Mouse (Mus musculus): ENCODE measurements around the gene Bcl9. TPM values are rescaled to one million over a fixed set of nuclear protein-coding genes. Genes with fewer than 3 reads are reported as not detected.

Bcl9 gene
- polyA plus RNA-seq, 1 experiment: 36.8 TPM

DNA sequence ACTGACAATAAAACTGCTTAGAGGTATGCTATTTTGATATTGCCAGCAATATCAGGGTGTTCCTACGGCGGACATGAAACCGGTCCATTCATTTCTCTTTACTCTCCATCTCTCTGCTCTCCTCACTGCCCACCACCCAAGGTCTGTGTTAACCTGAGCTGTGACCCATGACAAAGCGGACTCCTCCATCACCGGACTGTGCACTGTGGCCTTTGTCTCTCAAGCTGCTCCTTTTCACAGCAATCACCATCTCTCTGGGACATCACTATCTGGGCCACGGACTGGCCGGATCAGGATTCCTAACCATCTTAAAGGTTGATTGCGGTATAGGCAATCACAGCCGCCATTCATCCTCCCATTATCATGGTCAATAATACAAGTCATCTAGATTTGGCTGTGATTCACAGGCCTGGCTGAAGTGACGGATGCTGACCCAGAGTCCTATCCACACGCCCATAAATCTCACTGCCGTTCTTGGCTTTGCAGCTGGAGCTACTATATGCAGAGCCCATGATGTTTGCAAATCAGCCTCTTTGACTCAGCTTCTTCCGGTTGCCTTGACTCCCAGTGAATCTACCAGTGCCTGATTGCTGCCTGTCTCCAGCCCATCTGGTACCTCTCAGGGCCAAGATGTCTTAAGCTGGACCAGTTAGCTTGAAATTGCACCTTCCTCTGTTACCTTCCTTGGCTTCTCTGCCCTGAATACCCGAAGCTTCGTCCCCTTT lies 28.1 kb upstream of the Bcl9 start:
- Histone ChIP-seq H3K27ac (ENCODE audit: insufficient read depth, low read length) (no peak overlapping the region), H3K4me3 (ENCODE audit: insufficient read depth, low read length) (no peak overlapping the region), H3K4me1 (ENCODE audit: control insufficient read depth, insufficient read depth, low read length) (no peaks in the 10 kb centered on the region)
- TF ChIP-seq CTCF (IDR thresholded peaks at IDR 0.05; ENCODE audit: borderline replicate concordance, insufficient read depth, low read length) (no peak), POLR2A (IDR thresholded peaks at IDR 0.05; ENCODE audit: low read depth, low read length) (no peak)

DNA sequence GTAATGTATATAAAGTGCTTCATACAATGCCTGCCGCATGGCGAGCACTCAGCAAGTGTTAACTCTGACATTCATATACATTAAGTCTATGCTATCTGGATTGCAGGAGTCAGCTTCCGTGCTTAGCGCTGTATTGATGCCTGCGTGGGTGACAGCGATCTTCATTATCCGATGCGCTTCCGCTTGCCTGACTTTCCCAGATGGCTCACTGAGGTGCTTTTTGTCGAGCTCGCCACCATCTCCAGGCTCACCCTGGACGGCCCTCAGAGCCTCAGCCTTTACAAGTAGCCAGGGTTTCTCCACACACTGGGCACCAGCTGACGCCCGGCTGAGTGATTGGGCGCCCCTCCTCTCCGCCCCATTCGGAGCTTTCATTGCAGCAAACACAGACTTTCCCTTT lies 26.3 kb upstream of the Bcl9 start:
- TF ChIP-seq CTCF (IDR thresholded peaks at IDR 0.05; ENCODE audit: borderline replicate concordance, insufficient read depth, low read length) (no peak), POLR2A (IDR thresholded peaks at IDR 0.05; ENCODE audit: low read depth, low read length) (no peak)
- Histone ChIP-seq H3K4me3 (ENCODE audit: insufficient read depth, low read length) (no peak overlapping the region), H3K27ac (ENCODE audit: insufficient read depth, low read length) (no peak overlapping the region), H3K4me1 (ENCODE audit: control insufficient read depth, insufficient read depth, low read length) (no peaks in the 10 kb centered on the region)

- TF ChIP-seq POLR2A (IDR thresholded peaks at IDR 0.05; ENCODE audit: low read depth, low read length) (no peak), CTCF (IDR thresholded peaks at IDR 0.05; ENCODE audit: borderline replicate concordance, insufficient read depth, low read length) (no peak)
- H3K27ac ChIP-seq (ENCODE audit: insufficient read depth, low read length): no peak overlapping the region
- H3K4me1 ChIP-seq (ENCODE audit: control insufficient read depth, insufficient read depth, low read length): no peaks in the 10 kb centered on the region
- no peak overlapping the region for H3K4me3 ChIP-seq (ENCODE audit: insufficient read depth, low read length)
Observed at GRCm38 (mm10) chr3:97317302-97317701, 19.6 kb upstream of the Bcl9 start.

DNA sequence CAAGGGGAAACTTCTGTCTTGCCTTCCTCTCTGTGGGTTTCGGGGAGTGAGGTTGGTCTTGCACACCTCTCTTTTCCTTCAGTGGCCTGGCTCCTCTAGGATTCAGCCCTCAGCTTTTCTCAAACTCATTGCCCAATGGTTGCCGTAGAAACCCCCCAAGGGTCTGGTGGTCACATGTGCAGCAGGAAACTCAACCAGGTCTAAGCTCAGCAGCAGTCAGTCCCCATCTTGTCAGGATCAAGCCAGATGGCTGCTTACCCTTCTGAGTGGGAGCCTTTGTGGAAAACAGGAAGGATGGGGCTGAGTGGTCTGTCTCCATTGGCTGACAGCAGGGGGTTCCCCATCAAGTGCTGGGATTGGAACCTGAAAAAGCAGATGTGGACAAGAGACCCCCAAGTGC lies 15.7 kb upstream of the Bcl9 start:
- no peak overlapping the region for H3K4me3 ChIP-seq (ENCODE audit: insufficient read depth, low read length)

GRCm38 (mm10) chr3:97311998-97312397 lies 14.3 kb upstream of the Bcl9 start:
- peak overlapping the region; percentile 28; the same call in 1 of the 2 replicates for H3K4me3 ChIP-seq (ENCODE audit: insufficient read depth, low read length)
- H3K4me1 ChIP-seq (ENCODE audit: control insufficient read depth, insufficient read depth, low read length): no peaks in the 10 kb centered on the region
- no peak; the same call in 1 of the 2 replicates for TF ChIP-seq POLR2A (IDR thresholded peaks at IDR 0.05; ENCODE audit: low read depth, low read length)
- no peak for TF ChIP-seq CTCF (IDR thresholded peaks at IDR 0.05; ENCODE audit: borderline replicate concordance, insufficient read depth, low read length)

More for the DNA sequence above, 15.7 kb upstream of the Bcl9 start:
- TF ChIP-seq CTCF (IDR thresholded peaks at IDR 0.05; ENCODE audit: borderline replicate concordance, insufficient read depth, low read length): no peak
- no peaks in the 10 kb centered on the region for H3K4me1 ChIP-seq (ENCODE audit: control insufficient read depth, insufficient read depth, low read length)
- H3K27ac ChIP-seq (ENCODE audit: insufficient read depth, low read length): no peak overlapping the region

GRCm38 (mm10) chr3:97309748-97310536 lies 12.2 kb upstream of the Bcl9 start:
- TF ChIP-seq POLR2A (IDR thresholded peaks at IDR 0.05; ENCODE audit: low read depth, low read length): no peak
- no peak for TF ChIP-seq CTCF (IDR thresholded peaks at IDR 0.05; ENCODE audit: borderline replicate concordance, insufficient read depth, low read length)
- Histone ChIP-seq H3K27ac (ENCODE audit: insufficient read depth, low read length) (no peak overlapping the region), H3K4me3 (ENCODE audit: insufficient read depth, low read length) (no peak overlapping the region), H3K4me1 (ENCODE audit: control insufficient read depth, insufficient read depth, low read length) (no peaks in the 10 kb centered on the region)

More at GRCm38 (mm10) chr3:97311998-97312397, 14.3 kb upstream of the Bcl9 start:
- H3K27ac ChIP-seq (ENCODE audit: insufficient read depth, low read length): no peak overlapping the region

DNA sequence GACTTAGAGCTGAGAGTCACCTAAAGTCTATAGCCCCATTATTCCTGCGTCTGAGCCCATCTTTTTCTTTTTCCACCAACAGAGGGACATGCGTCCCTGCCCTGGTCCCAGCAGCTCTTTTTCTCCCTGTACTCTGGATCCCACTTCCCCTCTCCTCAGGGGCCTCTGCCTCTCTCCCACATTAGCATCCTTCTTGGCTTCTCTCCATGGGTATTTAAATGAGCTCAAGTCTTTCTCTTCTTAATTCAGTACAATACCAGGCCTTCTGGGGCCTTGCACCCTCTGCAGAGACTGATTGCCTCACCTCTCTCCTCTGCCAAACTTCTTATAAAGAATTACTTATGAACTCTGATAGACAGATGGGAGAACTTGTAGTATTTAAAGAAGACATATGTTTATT lies 10.7 kb upstream of the Bcl9 start:
- no peak overlapping the region for H3K4me3 ChIP-seq (ENCODE audit: insufficient read depth, low read length)
- TF ChIP-seq POLR2A (IDR thresholded peaks at IDR 0.05; ENCODE audit: low read depth, low read length) (no peak), CTCF (IDR thresholded peaks at IDR 0.05; ENCODE audit: borderline replicate concordance, insufficient read depth, low read length) (no peak)
- H3K27ac ChIP-seq (ENCODE audit: insufficient read depth, low read length): no peak overlapping the region
- no peaks in the 10 kb centered on the region for H3K4me1 ChIP-seq (ENCODE audit: control insufficient read depth, insufficient read depth, low read length)

- no peaks in the 10 kb centered on the region for H3K4me1 ChIP-seq (ENCODE audit: control insufficient read depth, insufficient read depth, low read length)
- no peak overlapping the region for H3K27ac ChIP-seq (ENCODE audit: insufficient read depth, low read length)
- no peak overlapping the region for H3K4me3 ChIP-seq (ENCODE audit: insufficient read depth, low read length)
- TF ChIP-seq CTCF (IDR thresholded peaks at IDR 0.05; ENCODE audit: borderline replicate concordance, insufficient read depth, low read length): no peak
Observed at GRCm38 (mm10) chr3:97305907-97306306, 8.2 kb upstream of the Bcl9 start.

- Histone ChIP-seq H3K4me1 (ENCODE audit: control insufficient read depth, insufficient read depth, low read length) (0 out of 2 replicates have a peak, but pooled peaks cover 2% of the 10 kb centered on the region), H3K4me3 (ENCODE audit: insufficient read depth, low read length) (no peak overlapping the region), H3K27ac (ENCODE audit: insufficient read depth, low read length) (no peak overlapping the region)
- TF ChIP-seq POLR2A (IDR thresholded peaks at IDR 0.05; ENCODE audit: low read depth, low read length) (no peak), CTCF (IDR thresholded peaks at IDR 0.05; ENCODE audit: borderline replicate concordance, insufficient read depth, low read length) (no peak)
Observed at GRCm38 (mm10) chr3:97301586-97301985, 3.9 kb upstream of the Bcl9 start.

- Histone ChIP-seq H3K4me1 (ENCODE audit: control insufficient read depth, insufficient read depth, low read length) (0 out of 2 replicates have a peak, but pooled peaks cover 2% of the 10 kb centered on the region), H3K4me3 (ENCODE audit: insufficient read depth, low read length) (no peak overlapping the region), H3K27ac (ENCODE audit: insufficient read depth, low read length) (no peak overlapping the region; the same call in 1 of the 2 replicates)
- TF ChIP-seq CTCF (IDR thresholded peaks at IDR 0.05; ENCODE audit: borderline replicate concordance, insufficient read depth, low read length) (no peak), POLR2A (IDR thresholded peaks at IDR 0.05; ENCODE audit: low read depth, low read length) (no peak)
Observed at GRCm38 (mm10) chr3:97300370-97300769, 2.7 kb upstream of the Bcl9 start.
